ENCODE assay signal across 15 mouse cellular contexts in the genomic region with DNA sequence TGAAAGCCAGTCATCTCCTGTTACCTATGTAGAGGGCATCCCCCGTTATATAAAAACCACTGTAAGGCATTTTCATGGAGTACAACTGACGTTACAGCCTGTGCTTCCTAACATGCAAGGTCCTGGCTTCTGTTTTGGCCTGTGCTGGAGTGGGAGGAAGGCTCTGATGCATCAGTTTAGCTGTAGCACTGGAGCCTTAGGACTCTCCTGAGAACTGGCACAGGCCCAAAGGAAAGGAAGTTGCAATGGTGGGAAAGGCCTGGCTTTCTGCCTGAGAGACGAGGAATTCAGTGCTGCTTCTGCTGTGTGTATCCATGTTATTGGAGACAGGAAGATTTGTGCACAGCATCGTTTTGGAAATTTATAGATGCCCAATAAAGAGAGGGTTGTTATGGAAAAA.
A peak's percentile ranks its signal among the peaks of the same experiment; 100 is the strongest.
DNase-seq lines count a peak whose midpoint lies in the region; ATAC-seq lines count a peak whose summit lies in the region.
"Had no signal": no experiment of that assay in that cellular context is flagged by ENCODE, and none has a peak within 500 bp of the region (broad histone marks: within the 10 kb centered on the region; RNA-seq: fewer than 3 reads in every experiment).

No protein-coding gene starts in this region.

- H3K27ac ChIP-seq in embryonic facial prominence, embryonic 12.5 days: 0 out of 2 replicates have a peak overlapping the region, but pooled peaks have one; percentile 12
- no peak overlapping the region for H3K27ac ChIP-seq in embryonic facial prominence, embryonic 10.5 days (replicated peaks)
- H3K27ac ChIP-seq in kidney, embryonic 16.5 days (ENCODE audit: low read length): 0 out of 2 replicates have a peak overlapping the region, but pooled peaks have one; percentile 18
- H3K27ac ChIP-seq in embryonic facial prominence, embryonic 13.5 days: peak overlapping the region; percentile 68; the same call in 1 of the 2 replicates
- H3K27ac ChIP-seq: gastrocnemius, adult 2 months; heart, embryonic 15.5 days had no signal

- no peaks in the 10 kb centered on the region for H3K36me3 ChIP-seq in embryonic facial prominence, embryonic 12.5 days
- H3K36me3 ChIP-seq in embryonic facial prominence, embryonic 10.5 days (replicated peaks): no peaks in the 10 kb centered on the region
- H3K36me3 ChIP-seq in kidney, embryonic 16.5 days (ENCODE audit: insufficient read depth, low read length): no peaks in the 10 kb centered on the region
- no peaks in the 10 kb centered on the region for H3K36me3 ChIP-seq in embryonic facial prominence, embryonic 13.5 days
- H3K36me3 ChIP-seq: heart, embryonic 15.5 days had no signal

- WGBS in embryonic facial prominence, embryonic 12.5 days: 70% methylated on average over 4 of the region's 4 CpGs
- 84% methylated on average over 4 of the region's 4 CpGs for WGBS in embryonic facial prominence, embryonic 10.5 days
- WGBS in kidney, embryonic 16.5 days: 58% methylated on average over 4 of the region's 4 CpGs
- WGBS in embryonic facial prominence, embryonic 13.5 days: 44% methylated on average over 4 of the region's 4 CpGs

- H3K9me3 ChIP-seq in embryonic facial prominence, embryonic 12.5 days: no peaks in the 10 kb centered on the region
- H3K9me3 ChIP-seq in embryonic facial prominence, embryonic 10.5 days: no peaks in the 10 kb centered on the region
- no peaks in the 10 kb centered on the region for H3K9me3 ChIP-seq in kidney, embryonic 16.5 days (ENCODE audit: low read length)
- H3K9me3 ChIP-seq in embryonic facial prominence, embryonic 13.5 days: no peaks in the 10 kb centered on the region
- H3K9me3 ChIP-seq: heart, embryonic 15.5 days had no signal

- DNase-seq in embryonic facial prominence, embryonic 10.5 days (ENCODE audit: low spot score): no peak
- no peak for DNase-seq in kidney, adult 8-10 months
- peak; percentile 37 to 60 for DNase-seq in kidney, postnatal 4 days
- DNase-seq in spleen, postnatal 36 days (ENCODE audit: low spot score in 2 of 2): no peak
- DNase-seq: B cell, adult 2 months; cerebellum, postnatal 36 days; gastrocnemius, adult 2 months; liver, postnatal 0 days; right cerebral cortex, adult 18-20 months had no signal

- peaks cover 17% of the 10 kb centered on the region for H3K4me1 ChIP-seq in embryonic facial prominence, embryonic 12.5 days
- peaks cover 19% of the 10 kb centered on the region for H3K4me1 ChIP-seq in embryonic facial prominence, embryonic 10.5 days
- 0 out of 2 replicates have a peak, but pooled peaks cover 3% of the 10 kb centered on the region for H3K4me1 ChIP-seq in kidney, embryonic 16.5 days (ENCODE audit: insufficient read depth, low read length)
- peaks cover 22% of the 10 kb centered on the region for H3K4me1 ChIP-seq in embryonic facial prominence, embryonic 13.5 days

- ATAC-seq in embryonic facial prominence, embryonic 12.5 days (ENCODE audit: insufficient number of reproducible peaks, insufficient read depth, low FRiP score, low TSS enrichment): no peak
- no peak for ATAC-seq in kidney, embryonic 16.5 days (ENCODE audit: low FRiP score, low TSS enrichment)
- no peak for ATAC-seq in embryonic facial prominence, embryonic 13.5 days (ENCODE audit: insufficient number of reproducible peaks, insufficient read depth, low FRiP score, low TSS enrichment, low read depth)
- ATAC-seq in CD4-positive, CD25-positive, alpha-beta regulatory T cell, adult 4 months: no peak
- ATAC-seq: liver, postnatal 0 days; midbrain, embryonic 16.5 days had no signal

- no peak overlapping the region for H3K4me2 ChIP-seq in embryonic facial prominence, embryonic 12.5 days (replicated peaks)
- no peak overlapping the region for H3K4me2 ChIP-seq in kidney, embryonic 16.5 days (replicated peaks; ENCODE audit: low read depth, low read length)
- no peak overlapping the region for H3K4me2 ChIP-seq in embryonic facial prominence, embryonic 13.5 days
- H3K4me2 ChIP-seq: heart, embryonic 15.5 days had no signal

- H3K4me3 ChIP-seq in embryonic facial prominence, embryonic 12.5 days: no peak overlapping the region
- no peak overlapping the region for H3K4me3 ChIP-seq in embryonic facial prominence, embryonic 10.5 days
- H3K4me3 ChIP-seq in kidney, embryonic 16.5 days (ENCODE audit: low read length): no peak overlapping the region
- H3K4me3 ChIP-seq in embryonic facial prominence, embryonic 13.5 days: no peak overlapping the region
- H3K4me3 ChIP-seq: gastrocnemius, adult 2 months; heart, embryonic 15.5 days had no signal

- no peak overlapping the region for H3K9ac ChIP-seq in embryonic facial prominence, embryonic 12.5 days
- no peak overlapping the region for H3K9ac ChIP-seq in kidney, embryonic 16.5 days (replicated peaks; ENCODE audit: low read length)
- H3K9ac ChIP-seq in embryonic facial prominence, embryonic 13.5 days: no peak overlapping the region
- H3K9ac ChIP-seq: heart, embryonic 15.5 days; liver, postnatal 0 days had no signal

- H3K27me3 ChIP-seq in embryonic facial prominence, embryonic 12.5 days: no peaks in the 10 kb centered on the region
- H3K27me3 ChIP-seq in embryonic facial prominence, embryonic 10.5 days (replicated peaks; ENCODE audit: low read depth, poor library complexity, severe bottlenecking): no peaks in the 10 kb centered on the region
- no peaks in the 10 kb centered on the region for H3K27me3 ChIP-seq in kidney, embryonic 16.5 days (ENCODE audit: insufficient read depth, low read length)
- H3K27me3 ChIP-seq in embryonic facial prominence, embryonic 13.5 days: no peaks in the 10 kb centered on the region
- H3K27me3 ChIP-seq: heart, embryonic 15.5 days had no signal

Comparison
In these comparisons a context has a peak if more than half of its experiments do, and no peak if none do; other contexts are left out.
1. DNase-seq: peak in kidney, postnatal 4 days (2 of 2); none in embryonic facial prominence, embryonic 10.5 days (single experiment), kidney, adult 8-10 months (0 of 2) and spleen, postnatal 36 days (0 of 2).